Mouse (Mus musculus): ENCODE results near the gene Ppfia4. TPM values are rescaled to one million over a fixed set of nuclear protein-coding genes. Genes with fewer than 3 reads are reported as not detected.

Gene Ppfia4
- polyA plus RNA-seq, 1 experiment from 2014 or later, result 16.4 TPM

DNA sequence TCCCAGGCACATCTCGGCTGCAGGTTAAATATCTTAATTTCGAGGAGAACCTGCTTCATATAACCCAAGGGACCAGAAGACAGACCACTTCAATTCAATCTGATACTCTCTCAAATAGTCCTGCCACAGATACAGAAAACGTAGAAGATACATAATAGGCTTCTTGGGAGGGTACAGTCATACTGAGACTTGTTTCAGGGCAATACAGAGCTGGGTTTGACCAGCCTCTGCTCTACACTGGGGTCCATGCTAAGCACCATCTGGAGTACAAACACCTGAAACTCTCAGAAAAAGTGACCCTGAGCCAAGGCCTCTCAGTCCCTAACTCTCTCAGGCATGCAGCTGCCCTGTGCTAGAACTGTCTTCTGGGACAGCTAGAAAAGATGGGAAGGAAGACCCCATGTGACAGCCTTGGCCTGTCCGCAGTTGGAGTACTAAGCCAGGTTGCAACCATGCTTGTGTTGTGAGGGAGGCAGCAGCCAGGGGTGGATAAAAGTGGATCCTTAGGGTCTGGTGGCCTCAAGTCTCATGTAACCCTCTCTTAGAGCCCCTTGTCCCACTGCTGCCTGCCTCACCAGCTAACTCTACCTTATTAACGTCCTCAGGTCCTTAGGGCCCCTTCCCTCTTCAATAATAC is 9.0 kb upstream of the Ppfia4 start:
- Histone ChIP-seq H3K9me3 (ENCODE audit: control insufficient read depth, low read length) (no peaks in the 10 kb centered on the region), H3K4me1 (replicated peaks; ENCODE audit: control insufficient read depth, insufficient read depth, low read length) (peaks cover 5% of the 10 kb centered on the region; the same call in 1 of the 2 replicates), H3K27me3 (replicated peaks; ENCODE audit: control insufficient read depth, insufficient read depth, low read length) (no peaks in the 10 kb centered on the region), H3K4me2 (ENCODE audit: low read length) (no peak overlapping the region), H3K9ac (replicated peaks; ENCODE audit: low read depth, low read length) (no peak overlapping the region), H3K4me3 (replicated peaks; ENCODE audit: low read length) (no peak overlapping the region), H3K36me3 (ENCODE audit: control insufficient read depth, insufficient read depth) (peaks cover 6% of the 10 kb centered on the region), H3K27ac (ENCODE audit: low read length) (no peak overlapping the region)
- no peak for ATAC-seq
- WGBS, result 83% methylated on average over 5 of the region's 5 CpGs

GRCm38 (mm10) chr1:134339757-134340619 is 7.3 kb upstream of the Ppfia4 start:
- peaks cover 5% of the 10 kb centered on the region; the same call in 1 of the 2 replicates for H3K4me1 ChIP-seq (replicated peaks; ENCODE audit: control insufficient read depth, insufficient read depth, low read length)
- no peak overlapping the region for H3K27ac ChIP-seq (ENCODE audit: low read length)
- no peaks in the 10 kb centered on the region for H3K9me3 ChIP-seq (ENCODE audit: control insufficient read depth, low read length)
- no peaks in the 10 kb centered on the region for H3K36me3 ChIP-seq (ENCODE audit: control insufficient read depth, insufficient read depth)
- no peak overlapping the region for H3K4me3 ChIP-seq (replicated peaks; ENCODE audit: low read length)
- H3K27me3 ChIP-seq (replicated peaks; ENCODE audit: control insufficient read depth, insufficient read depth, low read length), result no peaks in the 10 kb centered on the region
- no peak for ATAC-seq
- no peak overlapping the region for H3K4me2 ChIP-seq (ENCODE audit: low read length)
- 96% methylated on average over 18 of the region's 18 CpGs for WGBS
- no peak overlapping the region for H3K9ac ChIP-seq (replicated peaks; ENCODE audit: low read depth, low read length)

- Histone ChIP-seq H3K27me3 (replicated peaks; ENCODE audit: control insufficient read depth, insufficient read depth, low read length) (no peaks in the 10 kb centered on the region), H3K4me3 (replicated peaks; ENCODE audit: low read length) (no peak overlapping the region), H3K9me3 (ENCODE audit: control insufficient read depth, low read length) (no peaks in the 10 kb centered on the region), H3K36me3 (ENCODE audit: control insufficient read depth, insufficient read depth) (no peaks in the 10 kb centered on the region), H3K9ac (replicated peaks; ENCODE audit: low read depth, low read length) (no peak overlapping the region), H3K27ac (ENCODE audit: low read length) (no peak overlapping the region), H3K4me2 (ENCODE audit: low read length) (no peak overlapping the region), H3K4me1 (replicated peaks; ENCODE audit: control insufficient read depth, insufficient read depth, low read length) (no peaks in the 10 kb centered on the region)
- 95% methylated on average over 7 of the region's 7 CpGs for WGBS
- ATAC-seq, result no peak
Observed at GRCm38 (mm10) chr1:134339162-134339561, 6.4 kb upstream of the Ppfia4 start.

GRCm38 (mm10) chr1:134336958-134337710 is 4.4 kb upstream of the Ppfia4 start:
- H3K4me3 ChIP-seq (replicated peaks; ENCODE audit: low read length), result no peak overlapping the region
- no peaks in the 10 kb centered on the region for H3K9me3 ChIP-seq (ENCODE audit: control insufficient read depth, low read length)
- peaks cover 10% of the 10 kb centered on the region for H3K4me1 ChIP-seq (replicated peaks; ENCODE audit: control insufficient read depth, insufficient read depth, low read length)
- no peaks in the 10 kb centered on the region for H3K27me3 ChIP-seq (replicated peaks; ENCODE audit: control insufficient read depth, insufficient read depth, low read length)
- H3K9ac ChIP-seq (replicated peaks; ENCODE audit: low read depth, low read length), result no peak overlapping the region
- no peaks in the 10 kb centered on the region for H3K36me3 ChIP-seq (ENCODE audit: control insufficient read depth, insufficient read depth)
- 83% methylated on average over 11 of the region's 11 CpGs for WGBS
- no peak overlapping the region for H3K27ac ChIP-seq (ENCODE audit: low read length)
- no peak overlapping the region for H3K4me2 ChIP-seq (ENCODE audit: low read length)
- no peak for ATAC-seq

- Histone ChIP-seq H3K27ac (ENCODE audit: low read length) (0 out of 2 replicates have a peak overlapping the region, but pooled peaks have one; percentile 20), H3K9ac (replicated peaks; ENCODE audit: low read depth, low read length) (no peak overlapping the region), H3K9me3 (ENCODE audit: control insufficient read depth, low read length) (no peaks in the 10 kb centered on the region), H3K27me3 (replicated peaks; ENCODE audit: control insufficient read depth, insufficient read depth, low read length) (no peaks in the 10 kb centered on the region), H3K4me1 (replicated peaks; ENCODE audit: control insufficient read depth, insufficient read depth, low read length) (peaks cover 11% of the 10 kb centered on the region), H3K36me3 (ENCODE audit: control insufficient read depth, insufficient read depth) (no peaks in the 10 kb centered on the region), H3K4me2 (ENCODE audit: low read length) (no peak overlapping the region), H3K4me3 (replicated peaks; ENCODE audit: low read length) (no peak overlapping the region)
- ATAC-seq, result no peak; the same call in 1 of the 2 replicates
- WGBS, result 84% methylated on average over 12 of the region's 12 CpGs
Observed at GRCm38 (mm10) chr1:134335924-134336810, 3.4 kb upstream of the Ppfia4 start.

DNA sequence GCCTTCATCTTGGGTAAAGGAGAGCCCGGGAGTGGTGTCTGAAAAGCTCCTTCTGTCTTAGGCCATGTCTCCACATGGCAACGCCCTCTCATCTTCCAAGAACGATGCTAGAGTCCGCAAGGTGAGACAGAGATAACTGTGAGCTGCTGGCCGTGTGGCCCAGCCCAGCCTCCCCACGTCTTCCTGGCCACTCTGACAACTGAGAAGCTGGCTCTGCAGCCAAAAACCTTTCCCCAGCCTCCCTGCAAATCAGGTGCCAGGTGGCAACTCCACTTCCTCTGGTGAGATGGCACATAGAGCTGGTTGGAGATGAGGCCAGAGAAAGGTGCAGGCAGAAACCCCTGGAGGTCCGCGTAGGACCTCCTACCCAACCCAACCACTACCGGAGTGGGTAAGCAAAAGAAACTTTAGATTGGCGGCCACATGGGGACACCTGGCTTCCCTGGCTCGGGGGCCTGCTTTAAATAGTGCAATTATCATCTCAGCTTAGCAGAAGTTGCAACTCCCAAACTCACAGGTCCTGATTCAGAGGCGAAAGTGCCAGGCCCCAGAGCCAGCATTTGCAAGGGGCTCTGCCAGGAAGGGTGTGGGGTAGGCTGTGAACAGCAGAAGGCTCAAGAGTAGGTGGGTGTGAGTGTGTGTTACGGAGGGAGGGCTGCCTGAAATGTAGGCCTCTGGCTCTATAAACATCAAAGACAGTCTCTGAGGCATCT is 2.6 kb upstream of the Ppfia4 start:
- Histone ChIP-seq H3K9ac (replicated peaks; ENCODE audit: low read depth, low read length) (no peak overlapping the region), H3K4me2 (ENCODE audit: low read length) (no peak overlapping the region), H3K4me3 (replicated peaks; ENCODE audit: low read length) (no peak overlapping the region), H3K27ac (ENCODE audit: low read length) (no peak overlapping the region), H3K9me3 (ENCODE audit: control insufficient read depth, low read length) (no peaks in the 10 kb centered on the region), H3K36me3 (ENCODE audit: control insufficient read depth, insufficient read depth) (no peaks in the 10 kb centered on the region), H3K27me3 (replicated peaks; ENCODE audit: control insufficient read depth, insufficient read depth, low read length) (no peaks in the 10 kb centered on the region), H3K4me1 (replicated peaks; ENCODE audit: control insufficient read depth, insufficient read depth, low read length) (peaks cover 11% of the 10 kb centered on the region)
- 72% methylated on average over 13 of the region's 13 CpGs for whole genome bisulfite sequencing
- peak; percentile 60 for ATAC-seq

- no peak overlapping the region for H3K27ac ChIP-seq (ENCODE audit: low read length)
- no peak overlapping the region for H3K4me2 ChIP-seq (ENCODE audit: low read length)
- 84% methylated on average over 7 of the region's 7 CpGs for WGBS
- H3K9me3 ChIP-seq (ENCODE audit: control insufficient read depth, low read length), result no peaks in the 10 kb centered on the region
- H3K9ac ChIP-seq (replicated peaks; ENCODE audit: low read depth, low read length), result no peak overlapping the region
- no peaks in the 10 kb centered on the region for H3K27me3 ChIP-seq (replicated peaks; ENCODE audit: control insufficient read depth, insufficient read depth, low read length)
- no peak overlapping the region for H3K4me3 ChIP-seq (replicated peaks; ENCODE audit: low read length)
- peaks cover 11% of the 10 kb centered on the region for H3K4me1 ChIP-seq (replicated peaks; ENCODE audit: control insufficient read depth, insufficient read depth, low read length)
- ATAC-seq, result no peak
- H3K36me3 ChIP-seq (ENCODE audit: control insufficient read depth, insufficient read depth), result no peaks in the 10 kb centered on the region
Observed at GRCm38 (mm10) chr1:134334111-134334827, 1.5 kb upstream of the Ppfia4 start.

Measured in forebrain, embryonic 16.5 days (tissue).